Mouse (Mus musculus) stomach, embryonic 16.5 days (tissue): ENCODE measurements at regions not wholly inside any gene's neighbourhood (a gene's known extent, or its start where the extent isn't known, plus 50 kb on each side); places are given as distances from the start of the nearest gene placed in this dataset.

Experiments used
- ATAC-seq: fragments of 200-750 bp; cut with Nextera tagmentation; 2 replicates; pipeline ENCODE4 v1.8.0; 2017; ENCODE audit warnings: moderate number of reproducible peaks, moderate TSS enrichment; ENCODE audit not compliant: insufficient read depth, low FRiP score
- H3K27ac ChIP-seq: fragments of 300-500 bp; sonication (generic); 2 replicates; pipeline ENCODE4 v1.5.1; 2014; ENCODE audit warnings: low read length
- H3K27me3 ChIP-seq: fragments of 300-500 bp; sonication (generic); 2 replicates; pipeline ENCODE4 v1.6.1; 2014; ENCODE audit warnings: low read length, control low read depth, mixed read lengths; ENCODE audit not compliant: control insufficient read depth, insufficient read depth
- H3K36me3 ChIP-seq: fragments of 300-500 bp; sonication (generic); 2 replicates; pipeline ENCODE4 v1.6.1; 2014; ENCODE audit warnings: low read length; ENCODE audit not compliant: control insufficient read depth, insufficient read depth
- H3K4me1 ChIP-seq: fragments of 300-500 bp; sonication (generic); 2 replicates; pipeline ENCODE4 v1.6.1; 2014; ENCODE audit warnings: low read length, control low read depth, mixed read lengths; ENCODE audit not compliant: control insufficient read depth, insufficient read depth
- H3K4me2 ChIP-seq: fragments of 300-500 bp; sonication (generic); 2 replicates; pipeline ENCODE4 v1.6.1; 2014; ENCODE audit warnings: low read depth, low read length, mixed read lengths
- H3K4me3 ChIP-seq: fragments of 300-500 bp; sonication (generic); replicated peaks from 2 replicates; pipeline ENCODE4 v1.5.1; 2014; ENCODE audit warnings: mild to moderate bottlenecking, low read length
- H3K9ac ChIP-seq: fragments of 300-500 bp; sonication (generic); 2 replicates; pipeline ENCODE4 v1.6.1; 2014; ENCODE audit warnings: low read length
- H3K9me3 ChIP-seq: fragments of 300-500 bp; sonication (generic); replicated peaks from 2 replicates; pipeline ENCODE4 v1.6.1; 2016; ENCODE audit warnings: low read length, control low read depth; ENCODE audit not compliant: control insufficient read depth
- WGBS: fragments of 180-500 bp; shearing (Covaris S2); extraction: QIAGEN DNeasy Blood & Tissue Kit; methylation state at CpG from one replicate; pipeline ENCODE4 v1.1.7; 2014; 5-methylcytosine and 5-hydroxymethylcytosine counted together

- no peak for ATAC-seq
- WGBS = 68% methylated on average over 3 of the region's 3 CpGs
- H3K27me3 ChIP-seq = no peaks in the 10 kb centered on the region
- H3K4me3 ChIP-seq = no peak overlapping the region
- no peak overlapping the region for H3K9ac ChIP-seq
- no peaks in the 10 kb centered on the region for H3K4me1 ChIP-seq
- no peak overlapping the region for H3K27ac ChIP-seq
- H3K9me3 ChIP-seq = no peaks in the 10 kb centered on the region
- H3K4me2 ChIP-seq = no peak overlapping the region
- H3K36me3 ChIP-seq = no peaks in the 10 kb centered on the region
These were observed 498.2 kb downstream of the Igsf11 start for GRCm38 (mm10) chr16:39390626-39391025.

- Histone ChIP-seq H3K36me3 (no peaks in the 10 kb centered on the region), H3K4me2 (no peak overlapping the region), H3K27ac (no peak overlapping the region), H3K9me3 (no peaks in the 10 kb centered on the region), H3K9ac (no peak overlapping the region), H3K4me1 (no peaks in the 10 kb centered on the region), H3K4me3 (no peak overlapping the region), H3K27me3 (no peaks in the 10 kb centered on the region)
- WGBS = 62% methylated on average over 4 of the region's 4 CpGs
- ATAC-seq = no peak
These were observed 509.8 kb downstream of the Igsf11 start for GRCm38 (mm10) chr16:39402101-39402749.

- Histone ChIP-seq H3K4me2 (no peak overlapping the region), H3K4me1 (no peaks in the 10 kb centered on the region), H3K27ac (no peak overlapping the region), H3K9me3 (no peaks in the 10 kb centered on the region), H3K9ac (no peak overlapping the region), H3K27me3 (no peaks in the 10 kb centered on the region), H3K36me3 (no peaks in the 10 kb centered on the region), H3K4me3 (no peak overlapping the region)
- 84% methylated on average over 1 of the region's 1 CpGs for WGBS
- ATAC-seq = no peak
These were observed 539.1 kb downstream of the Igsf11 start for GRCm38 (mm10) chr16:39431581-39431980.

- Histone ChIP-seq H3K36me3 (no peaks in the 10 kb centered on the region), H3K4me1 (no peaks in the 10 kb centered on the region), H3K9ac (no peak overlapping the region), H3K4me2 (no peak overlapping the region), H3K27me3 (no peaks in the 10 kb centered on the region), H3K9me3 (no peaks in the 10 kb centered on the region), H3K27ac (no peak overlapping the region), H3K4me3 (no peak overlapping the region)
- WGBS = 74% methylated on average over 2 of the region's 2 CpGs
- ATAC-seq = no peak
These were observed 538.4 kb upstream of the Lsamp start for GRCm38 (mm10) chr16:39445740-39446139.

GRCm38 (mm10) chr16:39453400-39454138, 530.6 kb upstream of the Lsamp start:
- no peaks in the 10 kb centered on the region for H3K36me3 ChIP-seq
- no peaks in the 10 kb centered on the region for H3K4me1 ChIP-seq
- no peak overlapping the region for H3K27ac ChIP-seq
- no peak for ATAC-seq
- H3K27me3 ChIP-seq = no peaks in the 10 kb centered on the region
- H3K4me2 ChIP-seq = no peak overlapping the region
- H3K4me3 ChIP-seq = no peak overlapping the region
- 64% methylated on average over 5 of the region's 5 CpGs for WGBS
- H3K9ac ChIP-seq = no peak overlapping the region
- H3K9me3 ChIP-seq = no peaks in the 10 kb centered on the region
